Mouse (Mus musculus): ENCODE measurements at regions not wholly inside any gene's neighbourhood (a gene's known extent, or its start where the extent isn't known, plus 50 kb on each side); places are given as distances from the start of the nearest gene placed in this dataset.
"Not testable (repeated sequence)": the region's sequence is repeated elsewhere in the genome, so short reads cannot be mapped to it uniquely, and the experiment has no call there.

DNA sequence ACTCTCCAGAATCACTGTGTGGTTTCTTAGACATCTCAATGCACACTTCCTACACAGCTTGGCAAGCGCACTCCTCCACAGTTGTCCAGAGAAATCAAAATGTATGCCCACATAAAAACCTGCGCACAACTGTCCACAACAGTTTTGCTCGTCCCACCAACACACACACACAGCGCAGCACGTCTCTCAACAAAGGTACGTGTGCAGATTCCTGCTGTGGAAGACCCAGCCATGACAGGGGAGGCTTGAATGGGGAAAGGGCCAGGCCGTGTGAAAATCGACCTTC is 80.4 kb upstream of the Enpep start:
- H3K4me3 ChIP-seq (ENCODE audit: insufficient read depth, low read length) = no peak overlapping the region
- TF ChIP-seq CTCF (IDR thresholded peaks at IDR 0.05; ENCODE audit: extremely low read depth, insufficient read depth, low read length) = no peak
- TF ChIP-seq POLR2A (IDR thresholded peaks at IDR 0.05; ENCODE audit: extremely low read depth, insufficient read depth, low read length) = no peak
- no peak overlapping the region for H3K27ac ChIP-seq (ENCODE audit: insufficient read depth, low read length)
- no peaks in the 10 kb centered on the region for H3K4me1 ChIP-seq (ENCODE audit: control insufficient read depth, insufficient read depth, low read length)

DNA sequence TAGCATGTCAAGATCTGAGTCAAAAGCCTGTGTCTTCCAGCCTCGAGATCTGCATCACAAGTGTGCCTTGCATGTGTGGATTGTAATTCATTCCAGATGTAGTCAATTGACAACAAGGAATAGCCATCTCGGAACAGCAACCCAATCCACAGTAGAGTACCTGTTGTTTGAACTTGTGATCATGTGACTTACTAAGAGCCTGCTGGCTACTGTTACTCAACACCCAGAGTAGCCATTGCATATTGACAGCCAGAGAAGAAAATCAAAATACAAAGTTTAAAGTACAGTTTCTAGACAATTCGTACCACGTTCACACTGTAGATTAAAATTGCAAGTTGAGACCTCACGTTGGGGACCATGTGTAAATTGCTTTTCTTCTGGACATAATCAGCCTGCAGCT is 83.1 kb upstream of the Enpep start:
- no peaks in the 10 kb centered on the region for H3K4me1 ChIP-seq (ENCODE audit: control insufficient read depth, insufficient read depth, low read length)
- no peak for TF ChIP-seq CTCF (IDR thresholded peaks at IDR 0.05; ENCODE audit: extremely low read depth, insufficient read depth, low read length)
- no peak for TF ChIP-seq POLR2A (IDR thresholded peaks at IDR 0.05; ENCODE audit: extremely low read depth, insufficient read depth, low read length)
- H3K27ac ChIP-seq (ENCODE audit: insufficient read depth, low read length) = no peak overlapping the region
- H3K4me3 ChIP-seq (ENCODE audit: insufficient read depth, low read length) = no peak overlapping the region

DNA sequence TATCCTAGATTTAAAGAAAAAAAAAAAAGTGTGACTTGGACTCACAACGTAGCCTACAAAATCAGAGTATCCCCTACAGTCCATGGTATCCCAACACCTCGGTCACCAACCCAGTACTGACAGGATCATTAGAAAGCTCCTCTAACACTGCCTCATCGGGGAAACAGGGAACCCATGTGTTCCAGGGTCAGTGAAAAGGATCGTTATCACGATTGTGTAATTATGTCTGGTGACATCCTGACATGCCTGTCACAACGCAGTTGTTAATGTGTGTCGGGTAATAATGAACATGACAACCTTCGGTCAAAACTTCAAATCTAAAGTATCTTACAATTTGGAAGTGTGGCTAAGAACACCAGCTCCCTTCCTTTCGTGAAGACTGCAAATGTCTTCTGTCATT is 83.8 kb upstream of the Enpep start:
- no peak for TF ChIP-seq POLR2A (IDR thresholded peaks at IDR 0.05; ENCODE audit: extremely low read depth, insufficient read depth, low read length)
- TF ChIP-seq CTCF (IDR thresholded peaks at IDR 0.05; ENCODE audit: extremely low read depth, insufficient read depth, low read length) = no peak
- H3K4me1 ChIP-seq (ENCODE audit: control insufficient read depth, insufficient read depth, low read length) = no peaks in the 10 kb centered on the region

DNA sequence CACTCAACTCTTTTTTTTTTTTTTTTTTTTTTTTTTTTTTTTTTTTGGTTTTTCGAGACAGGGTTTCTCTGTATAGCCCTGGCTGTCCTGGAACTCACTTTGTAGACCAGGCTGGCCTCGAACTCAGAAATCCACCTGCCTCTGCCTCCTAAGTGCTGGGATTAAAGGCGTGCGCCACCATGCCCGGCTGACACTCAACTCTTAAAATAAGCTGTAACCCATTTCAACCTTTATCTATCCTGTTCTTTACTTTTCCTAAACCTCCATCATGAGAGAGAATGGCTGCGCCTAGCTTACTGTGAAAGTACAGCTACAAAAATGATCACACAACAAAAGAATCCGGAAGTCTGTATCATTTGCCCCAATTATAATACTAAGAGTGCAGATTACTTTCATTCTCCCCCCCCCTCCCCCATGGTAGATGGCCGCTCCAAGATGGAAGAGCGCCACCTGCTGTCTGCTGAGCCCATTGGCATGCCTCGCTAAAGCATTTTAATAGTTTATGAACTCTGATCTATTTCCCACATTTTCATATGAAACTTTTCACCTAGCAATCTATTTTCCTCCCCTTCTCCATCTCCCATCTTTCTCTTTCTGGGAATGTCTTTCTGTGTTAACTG is 89.2 kb upstream of the Enpep start:
- H3K4me1 ChIP-seq (ENCODE audit: control insufficient read depth, insufficient read depth, low read length) = not testable (repeated sequence)
- TF ChIP-seq CTCF (IDR thresholded peaks at IDR 0.05; ENCODE audit: extremely low read depth, insufficient read depth, low read length) = peak; percentile 75

More for the DNA sequence above, 83.8 kb upstream of the Enpep start:
- Histone ChIP-seq H3K4me3 (ENCODE audit: insufficient read depth, low read length) (no peak overlapping the region), H3K27ac (ENCODE audit: insufficient read depth, low read length) (no peak overlapping the region)

DNA sequence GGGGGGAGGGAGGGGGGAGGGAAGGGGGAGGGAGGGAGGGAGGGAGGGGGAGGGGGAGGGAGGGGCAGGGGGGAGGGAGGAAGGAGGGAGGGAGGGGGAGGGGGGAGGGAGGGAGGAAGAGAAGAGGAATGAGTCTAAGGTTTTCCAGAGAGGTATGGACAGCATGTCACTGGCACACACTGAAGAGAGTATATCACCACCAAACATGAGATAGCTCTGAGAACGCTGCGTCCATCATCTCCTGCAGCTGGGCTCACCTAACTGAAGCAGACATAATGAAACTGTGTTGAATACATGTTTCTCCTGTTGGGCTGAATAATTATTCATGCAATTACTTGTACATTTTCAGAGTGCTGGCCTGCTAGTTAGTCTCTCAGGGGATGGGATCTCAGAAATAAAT is 96.2 kb upstream of the Enpep start:
- Histone ChIP-seq H3K4me1 (ENCODE audit: control insufficient read depth, insufficient read depth, low read length) (peaks cover 2% of the 10 kb centered on the region; the same call in 1 of the 2 replicates), H3K27ac (ENCODE audit: insufficient read depth, low read length) (no peak overlapping the region), H3K4me3 (ENCODE audit: insufficient read depth, low read length) (no peak overlapping the region)
- TF ChIP-seq CTCF (IDR thresholded peaks at IDR 0.05; ENCODE audit: extremely low read depth, insufficient read depth, low read length) = no peak
- TF ChIP-seq POLR2A (IDR thresholded peaks at IDR 0.05; ENCODE audit: extremely low read depth, insufficient read depth, low read length) = no peak

More for the DNA sequence above, 89.2 kb upstream of the Enpep start:
- not testable (repeated sequence) for H3K27ac ChIP-seq (ENCODE audit: insufficient read depth, low read length); H3K4me3 ChIP-seq (ENCODE audit: insufficient read depth, low read length)

DNA sequence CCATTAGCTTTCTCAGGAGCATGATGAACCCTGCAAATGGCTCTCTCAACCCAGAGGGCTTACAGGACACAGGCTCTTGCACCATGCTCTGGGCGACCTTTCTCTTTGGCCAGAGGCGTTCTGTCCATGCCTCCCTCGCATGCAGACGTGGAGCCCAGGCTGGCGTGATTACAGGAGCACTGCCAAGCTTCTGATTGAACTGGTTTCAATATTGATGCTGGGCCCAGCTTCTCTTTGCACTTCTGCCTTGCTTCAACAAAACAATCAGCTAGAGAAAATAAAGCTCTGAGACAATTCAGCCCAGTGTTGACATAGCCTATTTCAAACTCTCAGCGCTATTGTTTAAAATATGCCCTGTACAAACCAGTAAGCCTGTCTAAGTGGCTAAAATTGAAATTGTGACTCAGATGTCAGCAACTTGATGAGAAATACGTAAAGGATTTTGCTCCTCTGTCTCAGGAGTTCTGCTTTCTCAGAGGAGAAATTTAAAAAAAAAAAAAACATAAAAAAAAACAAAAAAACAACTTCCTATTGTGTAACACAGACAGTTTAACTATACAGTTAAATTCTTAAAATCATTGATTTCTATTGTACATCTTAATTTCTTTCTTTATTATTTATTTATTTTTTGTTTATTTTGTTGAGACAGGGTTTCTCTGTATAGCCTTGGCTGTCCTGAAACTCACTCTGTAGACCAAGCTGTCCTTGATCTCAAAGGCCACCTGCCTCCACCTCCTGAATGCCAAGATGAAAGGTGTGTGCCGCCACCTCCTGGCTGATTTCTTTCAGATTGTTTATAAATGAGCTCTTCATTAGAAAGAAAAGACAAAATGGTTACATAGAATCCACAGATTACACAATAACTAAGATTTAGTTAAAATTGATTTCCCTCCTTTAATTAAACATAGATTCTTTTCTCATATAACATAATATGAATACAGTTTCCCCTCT is 96.9 kb upstream of the Enpep start:
- Histone ChIP-seq H3K27ac (ENCODE audit: insufficient read depth, low read length) (no peak overlapping the region), H3K4me1 (ENCODE audit: control insufficient read depth, insufficient read depth, low read length) (peaks cover 2% of the 10 kb centered on the region; the same call in 1 of the 2 replicates), H3K4me3 (ENCODE audit: insufficient read depth, low read length) (no peak overlapping the region)
- no peak for TF ChIP-seq POLR2A (IDR thresholded peaks at IDR 0.05; ENCODE audit: extremely low read depth, insufficient read depth, low read length)
- TF ChIP-seq CTCF (IDR thresholded peaks at IDR 0.05; ENCODE audit: extremely low read depth, insufficient read depth, low read length) = no peak

DNA sequence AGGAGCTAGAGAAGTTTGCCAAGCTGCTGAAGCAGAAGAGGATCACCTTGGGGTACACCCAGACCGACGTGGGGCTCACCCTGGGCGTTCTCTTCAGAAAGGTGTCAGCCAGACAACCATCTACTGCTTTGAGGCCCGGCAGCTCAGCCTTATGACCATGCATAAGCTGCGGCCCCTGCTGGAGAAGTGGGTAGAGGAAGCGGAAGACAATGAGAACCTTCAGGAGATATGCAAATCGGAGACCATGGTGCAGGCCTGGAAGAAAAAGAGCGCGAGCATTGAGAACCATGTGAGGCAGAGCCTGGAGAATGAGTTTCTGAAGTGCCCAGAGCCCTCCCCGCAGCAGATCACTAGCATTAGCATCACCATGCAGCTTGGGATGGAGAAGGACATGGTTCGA is 98.1 kb upstream of the Elovl6 start:
- Histone ChIP-seq H3K27ac (ENCODE audit: insufficient read depth, low read length) (no peak overlapping the region), H3K4me1 (ENCODE audit: control insufficient read depth, insufficient read depth, low read length) (peaks cover under 1% of the 10 kb centered on the region; the same call in 1 of the 2 replicates), H3K4me3 (ENCODE audit: insufficient read depth, low read length) (no peak overlapping the region)
- TF ChIP-seq CTCF (IDR thresholded peaks at IDR 0.05; ENCODE audit: extremely low read depth, insufficient read depth, low read length) = no peak
- no peak for TF ChIP-seq POLR2A (IDR thresholded peaks at IDR 0.05; ENCODE audit: extremely low read depth, insufficient read depth, low read length)

DNA sequence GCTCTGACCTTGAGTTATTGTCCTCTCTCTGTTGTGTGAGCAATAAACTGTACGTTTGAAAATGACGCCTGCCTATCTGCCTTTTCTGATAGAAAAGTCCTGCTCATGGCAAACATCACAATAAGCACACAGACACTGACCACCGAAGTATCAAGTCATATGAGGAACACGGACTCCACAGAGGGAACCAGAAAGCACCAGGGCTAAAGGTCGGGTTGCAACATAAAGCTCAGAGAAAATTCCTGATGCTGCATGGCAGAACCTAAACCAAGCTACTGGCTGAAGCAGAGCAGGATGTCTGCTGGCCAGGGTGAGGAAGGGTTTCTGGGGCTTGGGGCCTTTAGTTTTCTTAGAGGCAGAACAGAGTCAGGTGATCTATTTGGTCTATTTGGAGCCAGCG is 94.5 kb upstream of the Elovl6 start:
- Histone ChIP-seq H3K4me3 (ENCODE audit: insufficient read depth, low read length) (no peak overlapping the region), H3K27ac (ENCODE audit: insufficient read depth, low read length) (no peak overlapping the region), H3K4me1 (ENCODE audit: control insufficient read depth, insufficient read depth, low read length) (no peaks in the 10 kb centered on the region)
- TF ChIP-seq POLR2A (IDR thresholded peaks at IDR 0.05; ENCODE audit: extremely low read depth, insufficient read depth, low read length) (no peak), CTCF (IDR thresholded peaks at IDR 0.05; ENCODE audit: extremely low read depth, insufficient read depth, low read length) (no peak)

DNA sequence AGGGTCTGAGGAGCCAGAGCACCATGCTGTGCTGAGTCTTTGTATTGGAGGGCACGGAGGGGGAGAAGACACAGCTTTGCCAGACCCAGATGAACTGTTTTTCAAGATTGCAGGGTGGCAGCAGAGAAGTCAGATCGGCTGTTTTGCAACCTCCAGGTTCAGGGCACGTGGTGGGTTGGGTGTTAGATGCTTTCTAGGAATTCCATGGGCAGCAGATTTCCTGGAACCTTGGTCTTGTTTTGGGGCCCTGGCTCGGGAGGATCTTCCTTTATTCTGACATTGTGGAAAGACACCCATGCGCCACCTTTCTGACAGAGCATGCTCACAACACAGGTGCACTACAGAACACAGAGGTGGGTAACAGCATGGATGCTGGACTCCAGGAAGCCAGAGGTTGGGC is 89.4 kb upstream of the Elovl6 start:
- H3K4me1 ChIP-seq (ENCODE audit: control insufficient read depth, insufficient read depth, low read length) = no peaks in the 10 kb centered on the region
- H3K27ac ChIP-seq (ENCODE audit: insufficient read depth, low read length) = no peak overlapping the region
- H3K4me3 ChIP-seq (ENCODE audit: insufficient read depth, low read length) = no peak overlapping the region
- TF ChIP-seq CTCF (IDR thresholded peaks at IDR 0.05; ENCODE audit: extremely low read depth, insufficient read depth, low read length) = no peak
- no peak for TF ChIP-seq POLR2A (IDR thresholded peaks at IDR 0.05; ENCODE audit: extremely low read depth, insufficient read depth, low read length)

DNA sequence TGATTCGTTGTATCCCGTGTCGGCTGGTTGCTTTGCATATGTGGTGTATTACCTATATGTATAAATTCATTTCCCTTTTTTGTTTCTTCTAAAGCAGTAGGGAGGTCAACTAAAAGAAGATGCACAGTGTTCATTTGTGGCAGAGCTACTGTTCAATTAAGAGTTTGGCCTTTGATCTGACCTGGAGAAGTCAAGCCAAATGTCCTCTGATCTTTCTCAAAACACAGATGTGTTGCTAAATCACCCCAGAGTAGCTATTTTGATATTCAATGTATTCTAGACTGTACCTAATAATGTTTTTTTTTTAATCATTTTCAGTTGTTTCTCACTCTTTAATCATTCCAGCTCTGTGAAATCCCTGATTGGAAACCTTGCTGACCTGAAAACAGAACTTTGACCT is 87.9 kb upstream of the Elovl6 start:
- H3K4me1 ChIP-seq (ENCODE audit: control insufficient read depth, insufficient read depth, low read length) = no peaks in the 10 kb centered on the region
- no peak overlapping the region for H3K27ac ChIP-seq (ENCODE audit: insufficient read depth, low read length)
- no peak for TF ChIP-seq CTCF (IDR thresholded peaks at IDR 0.05; ENCODE audit: extremely low read depth, insufficient read depth, low read length)
- TF ChIP-seq POLR2A (IDR thresholded peaks at IDR 0.05; ENCODE audit: extremely low read depth, insufficient read depth, low read length) = no peak
- no peak overlapping the region for H3K4me3 ChIP-seq (ENCODE audit: insufficient read depth, low read length)

Data from cortical plate, adult 2 months (tissue).